Mouse (Mus musculus): Measurements from ENCODE around the gene Gsg1. TPM values are rescaled to one million over a fixed set of nuclear protein-coding genes. Genes with fewer than 3 reads are reported as not detected.
A peak's percentile ranks its signal among the peaks of the same experiment; 100 is the strongest.

The Gsg1 gene
- total and polyA plus RNA-seq, 3 experiments, result not detected

DNA sequence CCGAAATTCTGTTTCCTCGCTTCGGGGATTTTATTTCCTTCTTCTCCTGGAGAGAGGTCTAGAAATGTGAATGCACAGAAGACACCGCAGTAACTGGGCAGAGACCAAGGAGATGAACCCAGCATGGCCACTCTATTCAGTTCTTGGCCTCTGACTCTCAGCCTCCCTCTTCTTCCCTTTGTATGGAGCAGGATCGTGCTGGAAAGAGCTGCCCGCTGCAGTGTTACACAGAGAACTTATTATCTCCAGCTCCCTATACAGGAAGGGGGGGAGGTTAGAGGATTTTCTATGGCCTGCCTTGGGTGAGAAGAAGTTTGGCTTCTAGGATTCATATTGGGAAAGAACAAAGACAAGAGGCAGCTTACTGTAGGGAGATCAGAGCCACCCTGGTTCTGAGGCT is 64.0 kb downstream of the Gsg1 start:
- no peaks in the 10 kb centered on the region for H3K9me3 ChIP-seq (replicated peaks; ENCODE audit: insufficient read depth, low read length)
- H3K9ac ChIP-seq (ENCODE audit: control insufficient read depth, low read depth, low read length, poor library complexity, severe bottlenecking), result no peak overlapping the region
- no peaks in the 10 kb centered on the region for H3K27me3 ChIP-seq (ENCODE audit: control insufficient read depth in 1 of 2, insufficient read depth in 2 of 2, low read length in 2 of 2)
- no peak for TF ChIP-seq ZNF384 (IDR thresholded peaks at IDR 0.05; ENCODE audit: low read depth, low read length)
- DNase-seq (ENCODE audit: low read depth, low spot score), result no peak
- peaks cover 0 to 2% of the 10 kb centered on the region in 2 experiments; a peak in 2 of 4 replicates for H3K36me3 ChIP-seq (ENCODE audit: control insufficient read depth in 1 of 2, insufficient read depth in 2 of 2, low read length in 2 of 2)
- H3K27ac ChIP-seq (ENCODE audit: control insufficient read depth, low read depth, low read length), result no peak overlapping the region
- no peaks in the 10 kb centered on the region for H3K79me2 ChIP-seq (ENCODE audit: control insufficient read depth, insufficient read depth, low read length, poor library complexity)
- no peak overlapping the region for H3K4me3 ChIP-seq (ENCODE audit: control insufficient read depth in 1 of 2, insufficient read depth in 1 of 2, low read depth in 2 of 2, low read length in 2 of 2)
- peaks cover 0 to 4% of the 10 kb centered on the region in 2 experiments; a peak in 1 of 4 replicates for H3K4me1 ChIP-seq (ENCODE audit: control insufficient read depth in 1 of 2, insufficient read depth in 2 of 2, low read length in 2 of 2)

DNA sequence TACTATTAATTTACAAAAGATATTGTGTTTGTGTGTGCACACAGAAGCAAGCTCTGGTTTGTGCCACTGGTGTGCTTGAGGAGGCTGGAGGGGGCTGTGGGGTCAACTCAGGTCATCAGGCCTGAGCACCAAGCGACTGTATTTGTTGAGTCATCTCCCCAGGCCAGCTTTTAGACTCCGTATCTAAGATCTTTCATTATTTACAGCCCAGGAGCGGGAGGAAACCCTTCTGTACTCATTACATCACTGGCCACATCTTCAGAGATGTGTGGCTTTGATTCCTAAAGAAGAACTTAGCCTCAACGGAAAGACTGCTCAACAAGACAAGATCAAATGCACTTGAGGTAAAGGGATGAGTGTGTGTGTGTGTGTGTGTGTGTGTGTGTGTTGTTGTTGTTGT is 65.5 kb downstream of the Gsg1 start:
- Histone ChIP-seq H3K4me1 (ENCODE audit: control insufficient read depth in 1 of 2, insufficient read depth in 2 of 2, low read length in 2 of 2) (peaks cover 0 to 7% of the 10 kb centered on the region in 2 experiments; a peak in 1 of 4 replicates), H3K79me2 (ENCODE audit: control insufficient read depth, insufficient read depth, low read length, poor library complexity) (no peaks in the 10 kb centered on the region), H3K27me3 (ENCODE audit: control insufficient read depth in 1 of 2, insufficient read depth in 2 of 2, low read length in 2 of 2) (no peaks in the 10 kb centered on the region), H3K27ac (ENCODE audit: control insufficient read depth, low read depth, low read length) (no peak overlapping the region), H3K9ac (ENCODE audit: control insufficient read depth, low read depth, low read length, poor library complexity, severe bottlenecking) (no peak overlapping the region), H3K36me3 (ENCODE audit: control insufficient read depth in 1 of 2, insufficient read depth in 2 of 2, low read length in 2 of 2) (peaks cover 0 to 2% of the 10 kb centered on the region in 2 experiments; a peak in 2 of 4 replicates), H3K9me3 (replicated peaks; ENCODE audit: insufficient read depth, low read length) (no peaks in the 10 kb centered on the region), H3K4me3 (ENCODE audit: control insufficient read depth in 1 of 2, insufficient read depth in 1 of 2, low read depth in 2 of 2, low read length in 2 of 2) (no peak overlapping the region)
- DNase-seq (ENCODE audit: low read depth, low spot score), result peak; percentile 51
- TF ChIP-seq RCOR1 (IDR thresholded peaks at IDR 0.05; ENCODE audit: low read depth, low read length) (no peak), GATA1 (IDR thresholded peaks at IDR 0.05; ENCODE audit: low read depth, low read length) (0 out of 2 replicates have a peak, but pooled peaks have one; percentile 5), JUND (IDR thresholded peaks at IDR 0.05; ENCODE audit: low read depth, low read length) (no peak), MAX (IDR thresholded peaks at IDR 0.05; ENCODE audit: low read length) (no peak), TAL1 (IDR thresholded peaks at IDR 0.05; ENCODE audit: low read length) (no peak), MAZ (IDR thresholded peaks at IDR 0.05; ENCODE audit: low read depth, low read length) (no peak), CHD2 (IDR thresholded peaks at IDR 0.05; ENCODE audit: low read length) (no peak), ETS1 (IDR thresholded peaks at IDR 0.05; ENCODE audit: low read depth, low read length) (peak; percentile 20; the same call in 1 of the 2 replicates), ZKSCAN1 (IDR thresholded peaks at IDR 0.05; ENCODE audit: low read depth, low read length) (no peak), CHD1 (IDR thresholded peaks at IDR 0.05; ENCODE audit: low read depth, low read length) (no peak), POLR2AphosphoS2 (IDR thresholded peaks at IDR 0.05; ENCODE audit: low read length) (no peak), MYC (IDR thresholded peaks at IDR 0.05; ENCODE audit: low read depth, low read length) (no peak), MYB (IDR thresholded peaks at IDR 0.05; ENCODE audit: low read depth, low read length) (no peak), ZNF384 (IDR thresholded peaks at IDR 0.05; ENCODE audit: low read depth, low read length) (no peak), USF1 (IDR thresholded peaks at IDR 0.05; ENCODE audit: low read depth, low read length) (no peak), TBP (IDR thresholded peaks at IDR 0.05; ENCODE audit: low read depth, low read length) (no peak)

Other genes starting within 250 kb of the Gsg1 start
- 84.1 and 102 TPM in 2 replicates for gene Ddx47, start 242.7 kb downstream of the Gsg1 start, total RNA-seq (2012; rRNA removed)
- 100 to 1,000 TPM in 1 of 2 experiments, not detected in 1; 117 TPM for gene Ddx47, start 242.7 kb downstream of the Gsg1 start, polyA plus RNA-seq (2012; ENCODE audit: insufficient read depth in 1 of 2, insufficient read length in 2 of 2, low read depth in 1 of 2, low replicate concordance in 2 of 2, missing spikeins in 1 of 2)
- gene Gprc5a, start 188.7 kb downstream of the Gsg1 start, total RNA-seq (2012; rRNA removed), result not detected in 2 replicates
- under 1 TPM in 1 of 2 experiments, not detected in 1; 0.06 TPM for gene Gprc5a, start 188.7 kb downstream of the Gsg1 start, polyA plus RNA-seq (2012; ENCODE audit: insufficient read depth in 1 of 2, insufficient read length in 2 of 2, low read depth in 1 of 2, low replicate concordance in 2 of 2, missing spikeins in 1 of 2)
- gene Gprc5d, start 136.1 kb downstream of the Gsg1 start, total RNA-seq (2012; rRNA removed), result not detected in 2 replicates
- not detected for gene Gprc5d, start 136.1 kb downstream of the Gsg1 start, polyA plus RNA-seq (2012; ENCODE audit: insufficient read depth in 1 of 2, insufficient read length in 2 of 2, low read depth in 1 of 2, low replicate concordance in 2 of 2, missing spikeins in 1 of 2)
- 11.9 and 12.2 TPM in 2 replicates for gene Fam234b, start 56.4 kb downstream of the Gsg1 start, total RNA-seq (2012; rRNA removed)
- 10 to 100 TPM in 1 of 2 experiments, not detected in 1; 20.5 TPM for gene Fam234b, start 56.4 kb downstream of the Gsg1 start, polyA plus RNA-seq (2012; ENCODE audit: insufficient read depth in 1 of 2, insufficient read length in 2 of 2, low read depth in 1 of 2, low replicate concordance in 2 of 2, missing spikeins in 1 of 2)
- gene Hebp1, start 56.3 kb downstream of the Gsg1 start, total RNA-seq (2012; rRNA removed), result 8.5 and 16.7 TPM in 2 replicates
- 10 to 100 TPM in 1 of 2 experiments, not detected in 1; 25.1 TPM for gene Hebp1, start 56.3 kb downstream of the Gsg1 start, polyA plus RNA-seq (2012; ENCODE audit: insufficient read depth in 1 of 2, insufficient read length in 2 of 2, low read depth in 1 of 2, low replicate concordance in 2 of 2, missing spikeins in 1 of 2)
- not detected in 2 replicates for gene Pbp2, start 56.1 kb upstream of the Gsg1 start, total RNA-seq (2012; rRNA removed)
- gene Pbp2, start 56.1 kb upstream of the Gsg1 start, polyA plus RNA-seq (2012; ENCODE audit: insufficient read depth in 1 of 2, insufficient read length in 2 of 2, low read depth in 1 of 2, low replicate concordance in 2 of 2, missing spikeins in 1 of 2), result not detected
- gene Emp1, start 108.2 kb upstream of the Gsg1 start, total RNA-seq (2012; rRNA removed), result not detected in 2 replicates
- not detected for gene Emp1, start 108.2 kb upstream of the Gsg1 start, polyA plus RNA-seq (2012; ENCODE audit: insufficient read depth in 1 of 2, insufficient read length in 2 of 2, low read depth in 1 of 2, low replicate concordance in 2 of 2, missing spikeins in 1 of 2)

Measured in MEL (cell line).